Mouse (Mus musculus) cerebellum, postnatal 10 days (tissue): Measurements from ENCODE around the gene Man1a.

Experiments
- DNase-seq, 2 experiments: peaks; one replicate each; pipeline ENCODE4 v3.0.0; 2021; ENCODE audit warnings: mixed read lengths in 2 of 2

The Man1a gene

DNA sequence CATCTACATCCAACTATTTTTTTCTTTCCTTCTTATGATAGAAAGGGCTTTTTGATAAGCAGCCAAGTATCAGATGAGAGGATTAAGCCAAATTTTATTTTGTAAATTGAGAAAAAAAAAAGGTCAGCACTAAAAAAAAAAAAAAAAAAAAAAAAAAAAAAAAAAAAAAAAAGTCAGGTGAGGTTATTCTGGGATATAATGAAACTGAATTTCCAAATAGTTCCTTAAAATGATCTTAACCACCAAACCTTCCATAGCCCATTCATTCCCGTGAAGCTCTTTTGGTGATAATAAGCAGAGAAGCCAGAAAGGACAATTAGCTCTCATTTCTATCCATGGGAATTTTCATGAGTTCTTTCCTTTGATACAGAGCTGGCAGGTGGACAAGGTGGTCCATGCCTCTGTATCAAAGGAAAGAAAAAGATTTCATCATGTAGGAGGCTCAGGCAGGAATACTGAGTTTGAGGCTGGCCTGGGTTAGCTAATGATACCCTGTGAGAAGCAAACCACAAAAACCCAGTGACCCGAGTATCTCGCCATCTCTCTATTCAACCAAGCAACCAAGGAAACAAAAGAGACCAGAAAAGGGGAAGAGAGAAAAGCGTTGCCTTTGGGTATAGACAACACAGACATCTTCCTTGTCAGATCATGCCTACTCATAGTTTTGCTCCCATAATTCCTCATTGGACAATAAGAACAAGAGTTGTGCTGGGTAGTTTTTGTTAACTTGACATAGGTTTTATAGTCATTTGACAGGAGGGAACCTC, 162.7 kb downstream of the Man1a start:
- DNase-seq, result no peak

DNA sequence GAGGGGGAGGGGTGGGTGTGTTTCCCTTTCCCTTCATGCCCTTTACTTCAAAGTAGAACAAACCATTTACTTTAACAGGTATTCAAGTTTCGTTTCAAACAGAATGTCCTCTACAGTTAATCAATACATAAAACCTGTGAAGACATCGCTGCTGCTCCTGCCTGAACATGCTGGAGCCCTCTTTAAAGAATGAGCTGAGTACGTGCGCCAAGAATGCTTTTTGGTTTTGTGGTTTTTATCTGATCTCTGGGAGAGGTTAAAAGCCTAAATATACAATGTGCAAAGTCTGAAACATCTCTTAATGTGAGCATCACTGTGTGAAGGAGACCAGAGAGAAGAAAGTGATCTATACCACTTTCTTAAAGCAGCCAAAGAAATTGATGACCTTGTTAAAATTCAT, 186.9 kb downstream of the Man1a start:
- no peak for DNase-seq

DNA sequence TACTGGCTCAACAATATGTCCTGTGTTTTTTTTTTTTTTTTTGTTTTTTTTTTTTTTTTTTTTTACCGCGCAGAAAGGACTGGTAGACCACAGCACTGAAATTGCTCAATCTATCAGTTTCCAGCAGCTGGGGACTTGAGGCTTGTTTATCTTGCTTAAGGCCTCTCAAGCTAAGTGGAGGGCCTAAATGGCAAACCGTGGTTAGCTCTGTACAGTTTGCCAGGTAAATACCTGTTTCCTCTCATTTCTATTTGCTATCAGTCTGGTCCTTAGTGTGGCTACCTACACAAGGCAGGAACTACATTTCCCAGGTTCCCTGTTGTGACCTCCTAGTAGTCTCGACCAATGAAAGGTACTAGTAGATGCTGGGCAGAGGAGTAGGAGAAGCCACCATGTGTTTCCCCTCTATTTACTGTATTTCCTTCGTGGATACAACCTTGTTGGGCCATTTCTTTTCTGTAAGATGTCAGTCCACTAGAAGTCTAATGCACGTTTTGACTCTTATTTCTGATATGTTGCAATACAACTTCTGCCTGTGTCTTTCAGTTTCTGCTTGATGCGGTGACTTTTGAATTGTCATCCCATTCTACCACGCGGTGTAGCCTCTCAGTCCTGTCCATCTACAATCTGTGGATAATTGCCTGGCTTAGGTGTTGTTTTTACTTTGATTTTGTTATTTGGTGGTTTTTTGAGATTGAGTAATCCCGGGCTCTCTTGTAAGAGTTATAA, 187.9 kb downstream of the Man1a start:
- no peak for DNase-seq

DNA sequence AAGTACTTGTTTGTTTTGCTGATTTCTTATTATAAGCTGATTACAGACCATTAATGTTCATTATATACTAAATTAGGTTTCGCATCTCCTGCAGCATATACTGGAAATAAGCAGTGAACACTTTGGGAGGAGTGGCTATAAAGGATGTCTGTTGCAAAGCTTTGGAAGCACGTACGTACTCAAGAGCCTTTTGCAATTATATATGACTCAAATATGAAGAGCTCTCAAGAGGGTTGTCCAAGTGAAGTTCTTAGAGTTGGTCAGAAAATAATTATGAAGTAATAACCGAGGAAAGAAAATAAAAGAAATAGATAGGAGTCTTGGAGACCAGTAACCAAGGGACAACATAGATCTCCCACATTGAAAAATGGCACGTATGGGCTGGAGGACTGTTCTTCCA, 189.9 kb downstream of the Man1a start:
- DNase-seq, result no peak

DNA sequence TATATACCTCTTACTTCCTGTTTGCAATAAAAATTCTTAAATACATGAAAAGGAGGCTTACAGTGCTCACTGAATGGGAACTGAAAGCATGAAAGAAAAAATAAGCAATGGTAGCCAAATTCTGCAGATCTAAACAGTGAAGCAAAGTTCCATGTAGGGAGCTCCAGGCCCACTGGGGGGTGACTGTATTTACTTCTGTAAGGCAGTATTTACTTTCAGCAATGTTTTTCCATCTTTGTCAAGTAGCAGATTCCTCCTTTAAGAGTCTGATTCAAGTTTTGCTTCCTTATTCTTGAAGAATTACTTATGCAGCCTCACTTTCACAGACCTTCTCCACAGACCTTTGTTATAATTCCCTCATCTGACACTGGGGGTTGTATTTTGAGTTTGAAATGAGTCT, 195.1 kb downstream of the Man1a start:
- no peak for DNase-seq

DNA sequence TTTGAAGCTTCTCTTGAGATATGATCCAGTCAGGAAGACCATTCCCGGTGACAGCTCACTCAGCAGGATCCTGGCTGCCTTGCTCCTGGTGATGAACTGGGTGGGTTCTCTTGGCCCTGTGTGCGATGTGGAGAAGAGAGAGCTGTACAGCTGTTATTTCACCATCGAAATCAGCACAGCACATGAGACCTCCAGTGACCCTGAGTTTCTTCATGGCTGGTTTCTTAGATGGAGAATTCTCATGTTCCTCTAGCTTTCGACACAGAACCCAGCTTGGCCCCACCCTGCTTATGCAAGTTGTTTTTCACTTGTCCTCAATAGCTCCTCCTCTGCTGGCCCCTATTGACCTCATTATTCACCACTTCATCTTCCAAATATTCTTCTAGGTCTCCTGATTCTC, 200.5 kb downstream of the Man1a start:
- peak in 1 of 2 experiments; percentile 31 for DNase-seq

DNA sequence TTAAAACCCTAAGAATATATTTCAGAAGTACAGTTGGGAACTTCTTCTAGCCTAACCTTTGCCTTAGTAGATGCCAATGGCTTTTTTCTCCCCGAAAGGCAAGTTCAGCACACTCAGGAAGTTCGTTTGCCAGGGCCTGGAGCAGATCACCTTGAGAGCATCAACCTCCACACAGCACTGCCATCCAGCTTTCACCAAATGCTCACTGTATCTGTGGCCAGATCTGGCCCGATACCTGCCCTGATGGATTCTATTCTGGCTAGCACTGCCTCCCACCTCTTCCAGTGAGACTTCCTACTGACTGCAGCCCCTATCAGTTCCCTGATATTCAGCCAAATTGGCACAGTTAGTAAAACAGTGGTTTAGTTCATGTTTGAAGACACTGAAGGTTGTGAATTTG, 202.2 kb downstream of the Man1a start:
- DNase-seq, result peak; percentile 56 to 63

DNA sequence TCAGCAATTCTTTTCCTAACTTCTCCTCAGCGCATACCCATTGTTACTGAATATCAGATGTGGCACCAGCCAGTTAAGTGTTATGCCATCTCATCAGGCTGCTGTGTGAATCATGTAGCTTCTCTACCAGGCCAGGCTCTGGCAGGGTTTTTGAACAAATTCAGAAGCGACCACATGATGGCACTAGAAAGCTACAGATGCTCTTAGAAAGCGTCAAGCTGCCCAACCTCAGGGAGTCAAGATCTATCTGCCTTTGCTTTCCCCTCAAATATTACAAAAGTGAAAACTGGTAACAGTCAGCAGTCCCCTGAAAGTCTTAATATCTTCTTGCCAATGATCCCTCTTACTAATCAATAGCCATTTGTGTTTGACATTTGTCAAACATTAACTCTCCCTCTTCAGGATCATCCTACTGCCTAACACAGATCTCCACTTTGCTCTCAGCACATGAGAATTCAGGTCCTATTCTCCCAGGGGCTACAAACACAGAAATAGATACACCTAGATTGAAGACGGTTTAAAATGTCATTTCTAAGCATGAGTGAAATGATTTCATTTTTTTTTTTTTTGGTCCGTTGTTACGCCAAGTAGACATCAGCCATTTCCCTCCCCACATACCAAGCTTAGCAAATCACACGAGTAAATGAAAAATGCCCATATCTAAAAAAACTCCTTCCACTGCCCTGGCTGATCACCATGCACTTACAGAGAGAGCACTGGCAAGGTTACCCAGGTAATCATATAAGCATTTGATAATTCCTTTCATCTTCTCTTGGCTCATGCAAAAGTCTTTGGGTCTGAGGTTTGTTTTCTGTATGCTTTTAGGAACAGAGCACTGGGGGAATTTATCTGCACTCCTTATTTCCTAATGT, 212.7 kb downstream of the Man1a start:
- DNase-seq, result peak; percentile 81 to 84

DNA sequence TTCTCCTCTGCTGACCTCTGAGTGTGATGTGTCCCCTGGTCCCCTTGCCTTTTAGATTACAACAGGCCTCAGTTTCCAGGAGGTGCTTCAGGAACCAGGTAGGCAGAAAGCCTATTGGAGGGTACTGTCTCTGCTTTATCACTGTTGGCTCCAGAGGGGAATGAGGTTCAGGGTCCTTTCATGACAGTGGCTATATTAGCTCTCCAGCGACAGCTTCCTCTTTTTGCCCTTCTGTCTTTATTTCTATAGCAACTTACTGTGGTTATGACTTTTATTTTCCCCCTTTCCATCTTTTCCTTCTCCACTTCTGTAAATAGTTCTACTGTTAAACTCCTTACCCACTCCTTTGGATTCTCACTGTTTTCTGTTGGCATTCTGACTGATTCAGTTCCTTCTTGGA, 216.5 kb downstream of the Man1a start:
- DNase-seq, result no peak

DNA sequence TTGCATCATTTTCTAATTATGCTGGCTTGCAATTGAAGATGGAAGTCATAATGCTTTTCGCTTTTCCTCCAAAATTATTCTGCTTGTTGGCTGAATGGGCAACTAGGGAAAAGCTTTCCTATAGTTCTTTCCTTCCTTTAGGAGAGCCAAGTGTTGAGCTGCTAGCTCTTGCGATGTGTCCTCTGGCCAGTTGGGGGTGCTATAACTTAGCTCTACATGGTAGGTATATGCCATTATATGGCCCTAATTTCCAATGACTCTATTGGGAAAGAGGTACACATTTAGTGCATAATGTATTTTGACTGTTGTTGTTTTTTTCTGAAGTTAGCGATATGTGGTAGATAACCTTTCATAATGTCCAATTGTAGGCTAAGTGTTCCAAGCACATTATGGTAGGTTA, 217.2 kb downstream of the Man1a start:
- no peak for DNase-seq
